Mouse (Mus musculus) heart, postnatal 0 days (tissue): ENCODE results near the gene Ear6.

ENCODE experiments used
- CTCF ChIP-seq: IDR thresholded peaks from 2 replicates; pipeline ENCODE4 v1.5.1; 2016; ENCODE audit warnings: antibody characterized with exemption, control low read depth, low read depth
- EP300 ChIP-seq: IDR thresholded peaks from 2 replicates; pipeline ENCODE4 v1.6.1; 2016; ENCODE audit warnings: antibody characterized with exemption, low read depth

- TF ChIP-seq EP300 = no peak
- TF ChIP-seq CTCF = no peak
Measured at GRCm38 (mm10) chr14:51893809-51894208, 40.3 kb downstream of the Ear6 start.
